Mouse (Mus musculus): ENCODE data around the gene Gab1.

The Gab1 gene

DNA sequence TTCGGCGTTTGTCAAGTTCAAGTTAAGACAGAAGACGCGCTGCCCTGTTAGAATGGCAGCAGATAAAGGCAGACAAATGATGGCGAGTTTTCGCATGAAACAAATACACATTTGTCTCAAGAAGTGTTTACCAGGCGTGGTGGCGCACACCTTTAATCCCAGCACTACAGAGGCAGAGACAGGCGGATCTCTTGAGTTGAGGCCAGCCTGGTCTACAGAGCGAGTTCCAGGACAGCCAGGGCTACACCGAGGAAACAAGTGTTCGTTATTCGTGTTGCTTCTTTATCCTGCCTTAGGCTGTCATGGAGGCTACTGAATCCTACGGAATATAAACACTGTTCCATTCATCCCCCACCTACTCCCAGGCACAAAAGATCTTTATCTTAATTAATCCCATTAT lies 140.4 kb downstream of the Gab1 start:
- DNase-seq (ENCODE audit: low spot score in 2 of 2), result no peak

DNA sequence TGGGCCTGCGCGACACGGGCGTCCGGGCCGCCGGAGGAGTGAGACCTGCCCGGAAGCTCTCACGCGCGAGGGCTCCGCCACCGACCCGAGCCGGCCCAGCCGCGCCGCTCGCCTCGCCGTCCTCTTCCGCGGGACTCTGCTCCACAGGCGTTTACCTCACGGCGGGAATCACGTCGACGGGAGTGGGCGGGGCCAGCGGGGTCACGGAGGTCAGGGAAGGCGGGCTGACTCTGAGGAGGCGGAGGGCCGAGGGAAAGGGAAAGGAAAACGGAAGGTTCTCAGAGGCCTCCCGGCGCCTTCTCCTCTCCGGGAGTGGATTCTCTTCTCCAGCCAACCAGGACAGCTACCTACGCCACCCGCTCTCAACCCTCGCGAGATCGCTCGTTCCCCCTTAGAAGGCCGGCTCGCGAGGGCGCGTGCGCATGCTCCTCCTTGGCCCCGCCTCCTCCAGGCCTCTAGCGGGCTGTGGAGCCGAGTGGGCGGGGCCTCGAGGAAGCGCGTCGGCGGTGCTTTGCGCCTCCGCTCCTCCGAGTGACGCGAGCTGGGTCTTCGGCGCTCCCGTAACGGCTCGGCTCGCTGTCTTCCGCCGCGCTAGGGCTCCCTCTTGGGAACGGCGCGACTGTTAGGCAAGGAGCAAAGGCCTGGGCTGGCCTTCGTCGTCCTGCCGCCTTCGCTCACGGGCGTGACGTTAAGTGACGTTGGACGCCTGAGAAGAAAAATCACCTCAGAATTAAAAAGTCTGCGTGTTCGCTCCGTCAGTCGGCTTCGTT lies 141.0 kb downstream of the Gab1 start, which contains the start of gene Smarca5:
Gene Smarca5, minus strand, starts transcription at position 343 of the 770 bp plus-strand sequence.
- peak; percentile 88 to 95 for DNase-seq (ENCODE audit: low spot score in 2 of 2)

DNA sequence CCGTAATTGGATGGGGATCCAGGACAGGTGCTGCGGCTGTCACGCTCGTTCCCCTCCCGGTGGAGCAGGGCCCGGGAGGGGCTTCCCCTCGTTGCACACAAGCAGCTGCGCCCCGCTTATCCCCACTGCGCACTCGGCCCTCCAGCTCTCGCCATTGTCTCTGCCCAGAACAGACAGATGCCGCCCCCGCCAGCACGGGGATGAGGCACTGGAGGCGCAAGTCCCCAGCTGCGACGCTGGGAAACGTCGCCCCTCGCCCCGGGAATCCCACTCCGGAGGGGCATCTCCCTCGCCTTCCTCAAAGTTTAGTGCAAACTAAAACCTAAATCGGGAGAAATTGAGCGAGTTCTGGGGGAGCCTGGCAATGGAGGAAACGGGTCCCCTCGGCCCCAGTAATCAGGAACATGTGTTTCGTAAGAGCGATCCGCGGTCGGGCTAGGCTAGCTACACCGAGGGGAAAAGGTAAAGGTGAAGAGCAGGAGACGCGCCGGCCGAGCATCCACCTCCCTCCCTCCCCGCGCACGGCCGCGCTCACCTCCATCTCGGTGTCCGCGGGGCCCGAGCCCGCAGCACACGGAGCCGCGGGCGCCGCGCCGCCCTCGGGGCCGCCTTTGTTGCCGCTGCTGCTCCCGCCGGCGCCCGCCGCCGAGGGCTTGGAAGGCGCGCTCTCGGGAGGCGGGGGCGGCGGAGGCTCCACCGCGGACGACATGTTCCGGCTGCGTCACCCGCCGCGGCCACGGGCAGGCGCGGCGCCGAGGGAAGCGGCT lies 141.7 kb downstream of the Gab1 start:
- DNase-seq (ENCODE audit: low spot score in 2 of 2), result peak; percentile 32 to 56

DNA sequence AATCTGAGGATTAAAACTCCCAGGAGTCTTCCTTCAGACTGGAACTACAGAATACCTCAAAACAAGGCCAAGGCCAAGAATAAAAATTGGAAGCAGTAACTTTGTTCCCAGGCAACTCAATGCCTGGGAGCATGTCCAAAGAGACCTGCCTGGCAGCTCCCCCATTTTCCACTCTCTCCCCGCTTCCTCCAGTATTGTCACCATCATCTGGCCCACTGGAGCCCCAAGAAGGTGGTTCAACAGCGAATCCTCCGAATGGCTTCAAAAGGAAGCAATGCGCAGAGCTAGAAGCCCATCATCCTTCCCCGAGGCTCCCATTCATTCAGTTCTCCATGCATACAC lies 142.3 kb downstream of the Gab1 start:
- DNase-seq (ENCODE audit: low spot score in 2 of 2), result no peak

DNA sequence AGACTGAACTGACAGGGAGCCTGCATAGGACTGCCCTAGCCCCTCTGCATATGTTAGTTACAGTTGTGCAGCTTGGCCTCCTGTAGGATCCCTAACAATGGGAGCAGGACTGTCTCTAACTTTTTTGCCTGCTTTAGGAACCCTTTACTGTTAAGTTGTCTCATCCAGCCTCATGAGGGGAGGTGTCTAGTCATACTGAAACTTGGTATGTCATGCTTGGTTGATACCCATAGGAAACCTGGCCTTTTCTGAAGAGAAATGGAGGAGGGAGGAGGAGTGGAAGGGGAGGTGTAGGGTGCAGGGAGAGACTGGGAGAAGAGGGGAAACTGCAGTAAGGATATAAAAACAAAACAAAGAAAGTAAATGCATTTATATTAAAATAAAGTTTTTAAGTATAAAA lies 148.0 kb downstream of the Gab1 start:
- no peak for DNase-seq (ENCODE audit: low spot score in 2 of 2)

DNA sequence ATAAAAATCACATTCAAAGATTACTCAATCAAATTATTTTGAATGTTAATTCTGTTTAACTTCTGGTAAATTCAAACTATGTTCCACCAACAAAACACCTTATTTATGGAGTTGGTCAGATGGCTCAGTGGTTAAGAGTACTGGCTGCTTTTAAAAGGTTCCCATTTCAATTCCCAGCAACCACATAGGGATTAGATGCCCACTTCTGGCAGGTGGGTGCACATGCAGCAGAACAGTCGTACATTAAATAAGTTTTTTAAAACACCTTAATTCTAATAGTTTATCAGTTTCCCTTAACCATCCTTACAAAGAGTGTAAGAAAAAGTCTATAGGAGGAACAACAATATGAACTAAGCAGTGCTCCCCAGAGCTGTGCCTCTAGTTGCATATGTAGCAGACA lies 165.9 kb downstream of the Gab1 start:
- DNase-seq (ENCODE audit: low spot score in 2 of 2), result no peak
